ENCODE assay signal across 8 mouse cellular contexts in genomic region chr4:32179707-32180241, GRCm38 (mm10). TPM values are rescaled to one million over a fixed set of nuclear protein-coding genes. Genes with fewer than 3 reads are reported as not detected.
DNase-seq lines count a peak whose midpoint lies in the region; ATAC-seq and TF ChIP-seq lines count a peak whose summit lies in the region.

No protein-coding gene starts in this region.

- no peak overlapping the region for H3K9ac ChIP-seq in kidney, postnatal 0 days (ENCODE audit: low read depth, low read length)

- peak; percentile 28 for DNase-seq in layer of hippocampus, adult 9-11 months
- DNase-seq in layer of hippocampus, adult 8-10 months (ENCODE audit: low spot score in 2 of 2) = no peak
- peak; percentile 60 for DNase-seq in embryo, embryonic 10.5 days (ENCODE audit: low spot score)
- peak; percentile 80 for DNase-seq in heart, adult 8-10 months (ENCODE audit: low spot score)
- peak; percentile 95 for DNase-seq in kidney, postnatal 0 days (ENCODE audit: low spot score)
- peak; percentile 47 to 76 for DNase-seq in natural killer cell, adult 2 months (ENCODE audit: low spot score in 2 of 2)
- DNase-seq in retina, embryonic 14.5 days (ENCODE audit: low spot score) = no peak
- DNase-seq in spleen, adult 12 weeks (ENCODE audit: low spot score) = no peak

- H3K4me1 ChIP-seq in kidney, postnatal 0 days (replicated peaks; ENCODE audit: insufficient read depth, low read length) = peaks cover 11% of the 10 kb centered on the region; the same call in 1 of the 2 replicates

- TF ChIP-seq CTCF in kidney, postnatal 0 days (IDR thresholded peaks at IDR 0.05; ENCODE audit: low read depth) = no peak

- H3K4me2 ChIP-seq in kidney, postnatal 0 days (ENCODE audit: low read length) = peak overlapping the region; percentile 25

- H3K27ac ChIP-seq in kidney, postnatal 0 days = peak overlapping the region; percentile 70

- peak; percentile 89 for ATAC-seq in kidney, postnatal 0 days (replicated peaks; ENCODE audit: low FRiP score, low read depth)

- H3K27me3 ChIP-seq in kidney, postnatal 0 days (ENCODE audit: insufficient read depth, low read length) = no peaks in the 10 kb centered on the region

- H3K4me3 ChIP-seq in kidney, postnatal 0 days (replicated peaks; ENCODE audit: low read depth, low read length) = no peak overlapping the region

- no peaks in the 10 kb centered on the region for H3K36me3 ChIP-seq in kidney, postnatal 0 days (ENCODE audit: insufficient read depth, low read length)

- WGBS in kidney, postnatal 0 days = 17% methylated on average over 8 of the region's 8 CpGs

- H3K9me3 ChIP-seq in kidney, postnatal 0 days (replicated peaks; ENCODE audit: low read length) = no peaks in the 10 kb centered on the region

RNA-seq across cellular contexts. Expression of gene Bach2, which starts 58.8 kb away (rescaled TPM):
- total RNA-seq in layer of hippocampus, adult 8-10 months (2022) = 10 to 100 TPM; 15.1 to 17.9 (median 17.0) TPM
- 1 to 10 TPM; 2.4 to 6.9 (median 4.2) TPM for total RNA-seq in heart, adult 8-10 months (2022)
- polyA plus RNA-seq in kidney, postnatal 0 days (2015; fragmentation: Nextera tagmentation; extraction: Ambion mirVana) = 5.9 and 6.7 TPM in 2 replicates

Comparison
In these comparisons a context has a peak if more than half of its experiments do, and no peak if none do; other contexts are left out.
1. DNase-seq: peak in layer of hippocampus, adult 9-11 months (single experiment), embryo, embryonic 10.5 days (single experiment), heart, adult 8-10 months (single experiment), kidney, postnatal 0 days (single experiment) and natural killer cell, adult 2 months (2 of 2); none in layer of hippocampus, adult 8-10 months (0 of 2), retina, embryonic 14.5 days (single experiment) and spleen, adult 12 weeks (single experiment).